Mouse (Mus musculus) inflammation-experienced regulatory T-cells, adult 6 months (primary cell): ENCODE results near the gene Rffl. TPM values are rescaled to one million over a fixed set of nuclear protein-coding genes. Genes with fewer than 3 reads are reported as not detected.
A peak's percentile ranks its signal among the peaks of the same experiment; 100 is the strongest.

Experiments used
- ATAC-seq: one replicate; pipeline ENCODE4 v1.8.0; 2017
- polyA plus RNA-seq, 3 experiments: library from polyadenylated mRNA; unstranded; fragments of 100-300 nt; shearing (Covaris generic); gene quantifications; one replicate each; pipeline ENCODE4 v1.2.1; 2017

Rffl gene
- 10 to 100 TPM in 1 of 3 experiments, 1 to 10 TPM in 2; 6.0 to 10.1 (median 9.1) TPM for polyA plus RNA-seq

DNA sequence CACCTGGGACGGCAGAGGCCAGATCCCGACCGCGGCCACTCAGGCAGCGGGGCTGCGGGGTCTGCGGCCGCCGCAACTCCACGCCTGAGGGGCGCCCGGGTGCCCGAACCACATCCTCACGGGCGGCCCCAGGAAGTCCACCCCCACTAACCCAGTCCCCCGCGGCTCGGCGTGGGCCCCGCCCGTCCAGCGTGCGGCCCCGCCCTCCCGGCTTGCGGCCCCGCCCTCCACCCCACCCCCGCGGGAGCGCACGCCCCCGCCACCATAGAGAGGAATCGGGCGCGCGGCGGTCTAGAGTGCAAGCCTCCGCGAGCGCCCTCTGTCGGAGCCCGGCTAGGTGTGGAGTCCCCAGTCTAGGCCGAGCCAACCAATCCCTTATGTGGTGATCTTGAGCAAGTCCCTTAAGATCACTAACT, at the start of gene Rffl:
TSS of gene Rffl (minus strand) at position 180 of the 416 bp plus-strand sequence.
- peak; percentile 82 for ATAC-seq

- ATAC-seq: no peak
These were observed 49.8 kb upstream of the Rffl start for GRCm38 (mm10) chr11:82920768-82921167.

DNA sequence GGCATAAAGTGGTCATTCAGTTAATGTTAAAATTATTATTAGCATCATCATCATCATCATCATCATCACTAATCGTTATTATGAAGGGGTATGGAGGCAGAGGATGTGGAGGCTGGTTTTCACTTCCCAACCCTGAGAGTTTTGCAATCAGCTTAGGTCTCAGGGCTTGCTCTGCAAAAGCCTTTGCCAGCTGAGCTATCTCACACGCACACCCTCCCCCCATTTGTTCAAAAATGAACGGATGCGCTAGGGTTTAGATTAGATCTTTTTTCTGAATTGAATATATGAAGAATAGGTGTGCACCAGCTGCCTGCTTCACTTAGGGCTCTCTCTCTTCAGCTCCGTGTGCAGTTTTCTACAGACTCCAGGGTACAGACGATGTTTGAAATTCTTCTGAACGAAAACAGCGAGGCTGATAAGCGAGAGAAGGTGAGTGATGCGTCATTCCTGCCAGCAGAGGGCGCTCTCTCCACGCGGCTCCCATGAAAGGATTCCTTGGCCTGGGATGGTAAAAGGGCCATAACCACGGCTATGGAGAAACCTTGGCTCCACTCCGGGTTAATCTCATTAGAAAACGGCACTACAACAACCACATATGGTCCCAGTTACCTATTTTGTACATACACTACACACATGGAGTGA, 43.8 kb upstream of the Rffl start:
- peak; percentile 74 for ATAC-seq

GRCm38 (mm10) chr11:82910679-82911389, 39.8 kb upstream of the Rffl start:
- no peak for ATAC-seq

GRCm38 (mm10) chr11:82910250-82910649, 39.2 kb upstream of the Rffl start, which contains the start of gene Unc45b:
Unc45b (plus strand) TSS chr11:82910550.
- no peak for ATAC-seq

- ATAC-seq: no peak
These were observed 37.6 kb upstream of the Rffl start for GRCm38 (mm10) chr11:82908608-82908989.

DNA sequence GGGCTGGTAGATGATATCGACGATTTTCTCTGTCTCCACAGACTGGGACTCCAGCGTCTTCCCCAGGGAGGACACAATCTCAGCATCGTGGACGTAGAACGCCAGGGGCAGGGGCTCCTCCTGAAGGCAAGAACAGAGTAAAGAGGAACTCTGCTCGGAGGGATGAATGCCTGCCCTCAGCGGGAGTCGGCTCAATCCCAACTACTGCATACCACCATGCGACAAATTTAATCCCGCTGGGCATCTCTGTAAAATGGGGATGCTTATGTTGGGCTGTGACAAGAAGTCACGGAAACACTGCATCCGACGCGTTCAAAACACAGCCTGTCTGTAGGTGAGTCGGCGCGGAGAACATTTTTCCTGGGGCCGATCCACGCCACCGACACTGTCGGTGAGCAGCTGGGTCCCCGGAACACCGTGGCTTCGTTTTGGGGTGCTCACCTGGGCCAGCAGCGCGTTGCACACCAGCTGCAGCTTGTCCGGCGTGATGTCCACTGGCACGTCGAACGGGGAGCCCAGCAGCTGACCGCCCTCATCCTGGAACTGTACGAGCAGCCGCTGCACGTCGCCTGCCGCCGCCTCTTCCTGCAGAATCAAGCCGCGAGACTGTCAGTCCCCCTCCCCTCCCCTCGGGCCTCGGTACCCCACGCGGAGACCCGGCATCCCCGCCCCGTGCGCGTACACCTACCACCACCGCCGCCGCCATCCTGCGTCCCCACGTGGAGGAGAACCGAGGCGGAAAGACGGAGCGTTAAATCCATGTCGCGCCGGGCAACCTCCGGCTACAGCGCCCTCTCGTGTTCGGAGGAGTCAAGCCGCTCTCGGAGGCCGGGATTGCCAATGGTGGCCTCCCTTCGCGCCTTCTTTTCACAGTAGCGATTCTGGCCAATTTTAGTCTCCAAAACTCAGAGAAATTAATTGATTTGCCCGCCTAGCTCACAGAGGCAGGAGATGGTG, 36.9 kb upstream of the Rffl start, which contains the start of gene Nle1:
TSS of gene Nle1 (minus strand) at position 761 of the 957 bp plus-strand sequence.
- peak; percentile 97 for ATAC-seq

- no peak for ATAC-seq
These were observed 34.8 kb upstream of the Rffl start for GRCm38 (mm10) chr11:82905816-82906215.

DNA sequence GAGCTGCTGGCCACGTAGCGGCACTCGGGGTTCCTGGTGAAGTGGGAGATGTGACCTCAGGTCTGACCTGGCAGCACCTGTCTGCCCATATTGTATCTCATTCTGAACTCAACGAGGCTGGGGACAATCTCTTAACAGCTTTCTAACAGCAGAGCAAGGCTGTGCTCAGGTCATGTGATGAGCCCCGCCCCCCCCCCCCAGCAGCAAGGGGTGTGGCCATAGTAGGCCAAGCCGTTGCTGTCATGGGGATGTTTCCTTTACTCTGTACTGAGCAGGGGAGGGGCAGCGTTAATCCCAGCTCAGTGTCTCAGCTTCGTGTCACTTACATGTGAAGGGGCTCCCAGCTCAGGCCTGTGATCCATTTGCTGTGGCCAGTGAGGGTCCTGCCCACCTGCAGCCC, 33.9 kb upstream of the Rffl start:
- no peak for ATAC-seq

DNA sequence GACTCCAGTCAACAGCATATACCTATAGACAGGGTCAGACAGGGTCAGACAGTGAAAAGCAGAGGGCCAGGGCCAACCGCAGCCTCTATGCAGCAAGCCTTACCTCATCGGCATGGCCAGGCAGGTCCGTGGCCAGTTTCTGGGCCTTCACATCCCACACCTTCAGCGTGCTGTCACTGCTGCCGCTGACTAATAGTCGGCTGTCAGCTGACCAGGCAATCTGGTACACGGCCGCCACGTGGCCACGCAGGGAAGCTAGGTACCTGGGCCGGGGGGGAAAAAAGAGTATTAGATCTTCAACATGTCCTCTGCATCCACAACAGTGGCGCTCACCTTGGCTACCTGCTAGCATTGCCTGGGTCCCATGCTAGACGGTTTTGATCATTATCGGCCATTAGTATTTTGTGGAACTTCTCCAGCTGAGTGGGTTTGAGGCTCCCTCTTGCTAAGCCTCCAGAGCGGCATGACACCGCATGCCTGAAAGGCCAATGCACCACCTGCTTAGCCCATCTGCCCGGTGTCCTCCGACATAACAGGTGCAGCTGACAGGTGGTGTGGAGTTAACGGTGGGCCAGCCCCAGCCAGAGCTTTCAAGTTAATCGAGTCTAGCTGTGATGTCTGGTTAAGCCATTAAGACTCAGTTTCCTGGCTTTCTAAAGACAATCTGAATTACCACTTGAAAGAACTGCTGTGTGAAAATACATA, 30.7 kb upstream of the Rffl start:
- ATAC-seq: no peak

DNA sequence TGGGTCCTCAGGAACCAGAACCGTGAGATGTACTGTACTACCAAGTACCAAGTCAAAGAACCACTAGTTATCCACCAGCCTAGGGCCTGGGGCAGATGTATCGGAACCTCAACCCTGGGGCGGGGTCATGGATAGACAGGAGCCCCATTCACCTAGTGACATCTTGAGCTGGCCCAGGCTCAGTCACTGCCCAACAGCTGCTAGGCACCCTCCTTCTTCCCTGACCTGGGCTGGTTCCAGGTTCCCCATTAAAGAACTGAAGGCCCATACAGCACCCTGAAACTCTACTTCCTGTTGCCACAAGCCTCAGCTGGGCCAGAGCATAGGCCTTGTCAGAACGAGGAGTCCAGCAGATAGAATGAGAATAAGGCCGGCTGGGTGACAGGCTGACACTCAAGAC, 28.7 kb upstream of the Rffl start:
- ATAC-seq: no peak

GRCm38 (mm10) chr11:82897478-82897877, 26.5 kb upstream of the Rffl start:
- no peak for ATAC-seq

- no peak for ATAC-seq
These were observed 20.9 kb upstream of the Rffl start, which contains the start of gene Fndc8 for GRCm38 (mm10) chr11:82891936-82892335. Fndc8 (plus strand) TSS chr11:82892124.

DNA sequence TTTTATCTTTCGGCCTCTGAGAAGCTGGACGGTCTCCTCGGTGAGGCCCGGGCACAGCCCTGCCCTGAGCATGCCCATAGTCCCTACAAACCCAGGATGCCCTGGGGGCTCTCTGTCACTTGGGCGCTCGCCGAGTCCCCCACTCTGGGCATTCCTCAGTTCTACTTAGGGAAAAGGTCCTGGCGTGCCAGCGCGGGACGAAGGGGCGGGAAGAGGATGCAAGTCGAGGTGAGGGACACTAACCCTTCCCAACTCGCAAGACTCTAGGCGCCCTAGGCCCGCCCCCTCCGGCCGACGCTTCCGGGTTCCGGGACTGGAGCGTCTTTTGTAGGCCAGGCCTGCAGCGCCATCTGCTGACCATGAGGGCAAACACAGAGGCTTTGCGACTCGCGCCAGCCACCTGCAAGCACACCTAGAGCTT, 19.3 kb upstream of the Rffl start, which contains the start of gene Rad51d:
TSS of gene Rad51d (minus strand) at position 273 of the 421 bp plus-strand sequence.
- ATAC-seq: peak; percentile 88

DNA sequence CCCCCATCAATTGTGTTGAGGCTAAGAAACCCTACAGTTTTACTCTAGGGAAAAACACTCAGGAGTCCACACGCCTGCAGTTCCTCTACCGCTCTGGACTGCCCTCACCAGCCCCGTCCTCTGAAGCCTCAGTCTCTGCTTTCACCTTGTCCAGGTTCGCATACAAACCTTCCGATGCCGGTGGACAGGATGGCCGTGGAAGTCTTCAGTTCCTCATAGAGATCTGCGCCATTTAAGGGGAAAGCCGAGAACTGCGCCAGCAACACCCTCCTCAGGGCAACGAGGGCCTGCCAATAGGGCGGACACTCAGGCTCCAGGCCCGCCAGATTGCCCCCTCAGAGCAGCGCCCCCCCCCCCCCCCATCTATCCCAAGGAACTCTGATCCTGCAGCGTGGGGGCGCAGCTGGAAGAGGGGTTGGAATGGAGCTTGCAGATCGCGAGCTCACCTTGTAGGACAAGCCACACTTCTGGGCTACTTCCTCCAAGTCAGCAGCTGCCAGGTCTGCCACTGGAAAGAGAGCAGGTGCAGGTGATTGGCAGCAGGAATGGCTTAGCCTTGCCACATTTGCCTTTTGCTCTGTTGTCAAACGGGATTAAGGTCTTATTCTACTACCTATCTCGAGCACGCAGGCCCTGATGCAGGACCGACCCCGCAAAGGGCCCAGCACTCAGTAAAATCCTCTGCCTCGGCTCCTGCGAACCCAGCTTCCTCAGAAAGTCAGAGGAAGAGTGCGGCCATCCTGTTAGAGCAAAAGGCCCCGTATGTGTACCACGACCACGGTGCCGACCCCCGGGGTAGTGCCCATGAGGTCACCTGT, 18.7 kb upstream of the Rffl start:
- ATAC-seq: peak; percentile 47

DNA sequence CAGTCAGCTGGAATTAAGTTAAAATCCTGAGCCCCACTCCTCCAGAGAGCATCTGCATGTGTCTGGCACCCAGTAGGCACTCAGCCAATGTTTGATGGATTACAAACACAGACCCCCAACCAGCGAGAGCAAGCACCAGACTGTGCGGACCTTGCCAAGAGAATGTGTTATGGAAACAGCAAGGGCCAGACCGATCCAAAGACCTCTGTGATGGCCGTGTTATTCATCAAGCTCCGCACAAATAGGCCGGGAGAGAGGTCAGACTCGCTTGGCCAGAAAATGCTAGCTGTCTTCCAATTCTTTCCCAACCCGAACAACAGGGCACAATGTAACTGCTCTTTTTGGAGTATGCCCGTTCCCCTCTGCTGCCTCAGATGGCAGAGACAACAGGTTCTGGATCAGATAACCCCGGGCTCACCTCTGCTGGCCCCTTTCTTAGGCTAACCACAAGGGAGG, 17.5 kb upstream of the Rffl start:
- no peak for ATAC-seq

DNA sequence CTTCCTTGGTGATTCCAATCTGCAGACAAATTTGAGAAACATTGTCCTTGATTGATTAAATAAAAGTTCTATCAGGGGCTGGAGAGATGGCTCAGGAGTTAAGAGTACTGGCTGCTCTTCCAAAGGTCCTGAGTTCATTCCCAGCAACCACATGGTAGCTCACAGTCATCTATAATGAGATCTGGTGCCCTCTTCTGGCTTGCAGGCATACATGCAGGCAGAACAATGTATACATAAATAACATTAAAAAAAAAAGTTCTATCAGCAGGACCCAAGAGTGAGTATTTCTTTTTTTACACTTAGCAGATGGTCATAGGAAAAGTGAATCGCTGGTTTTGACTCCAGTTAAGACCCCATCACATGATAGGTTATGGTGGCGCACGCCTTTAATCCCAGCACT, 15.5 kb upstream of the Rffl start:
- ATAC-seq: no peak

DNA sequence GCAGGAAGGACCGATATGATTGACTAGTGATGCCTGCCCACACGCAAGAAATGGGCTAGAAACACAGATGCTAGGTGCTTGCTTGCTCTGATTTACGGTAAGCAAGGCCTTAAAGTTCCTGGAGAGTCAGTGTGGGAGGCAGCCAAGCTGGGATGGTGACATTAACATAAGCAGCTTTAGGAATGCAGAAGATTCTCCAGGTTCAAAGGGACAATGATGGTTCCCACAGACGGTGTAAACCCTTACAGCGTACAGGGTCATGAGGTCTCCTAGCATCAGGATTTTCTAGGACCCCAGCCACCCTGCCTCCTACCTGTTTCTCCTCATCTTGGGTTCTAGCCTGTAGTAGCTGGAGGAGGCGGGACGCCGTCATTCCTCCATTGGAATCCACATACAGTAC, 12.2 kb upstream of the Rffl start:
- ATAC-seq: no peak

DNA sequence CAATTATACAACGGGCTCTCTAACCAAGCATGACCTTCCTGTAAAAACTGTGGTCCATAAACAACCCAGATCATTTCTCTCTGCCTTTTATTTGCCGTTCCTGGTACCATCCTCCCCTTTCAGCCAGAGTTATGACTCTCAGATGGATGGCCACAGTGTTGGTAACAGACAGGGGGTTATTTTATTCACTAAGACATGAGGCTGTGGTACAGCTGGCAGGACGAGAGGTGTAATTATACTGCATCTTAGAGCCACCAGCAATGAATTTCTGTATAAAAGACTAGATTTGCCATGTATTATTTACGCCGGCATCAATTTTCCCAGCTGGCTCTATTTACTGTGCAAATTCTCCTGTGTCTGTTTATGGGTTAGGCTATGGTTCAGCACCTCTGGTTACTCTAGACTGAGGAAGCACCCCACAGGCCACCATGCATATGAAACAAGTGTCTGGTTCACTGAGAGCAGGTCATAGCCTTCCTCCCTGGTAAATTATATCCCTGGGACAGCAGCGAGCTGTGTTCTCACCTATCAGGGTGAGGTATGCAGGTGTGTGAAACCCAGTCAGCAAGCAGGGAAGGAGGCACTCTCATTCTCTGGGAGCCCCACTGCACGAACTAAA, 6.8 kb upstream of the Rffl start:
- ATAC-seq: no peak

DNA sequence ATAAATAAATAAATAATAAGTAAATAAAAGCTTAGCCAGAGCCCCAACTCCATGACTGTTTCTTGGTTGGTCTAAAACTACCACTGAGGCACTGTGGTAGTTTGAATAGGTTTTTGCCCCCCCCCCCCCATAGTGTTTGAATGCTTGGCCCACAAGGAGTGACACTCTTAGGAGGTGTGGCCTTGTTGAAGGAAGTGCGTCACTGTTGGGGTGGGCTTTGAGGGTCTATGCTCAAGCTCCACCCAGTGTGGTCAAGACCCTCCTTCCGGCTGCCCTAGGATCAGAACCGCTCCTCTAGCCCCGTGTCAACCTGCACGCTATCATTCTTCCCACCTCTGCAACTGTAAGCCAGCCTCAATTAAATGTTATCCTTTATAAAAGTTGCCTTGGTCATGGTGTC, 4.6 kb upstream of the Rffl start:
- ATAC-seq: no peak

- ATAC-seq: no peak
These were observed 3.9 kb upstream of the Rffl start for GRCm38 (mm10) chr11:82874924-82875323.
